Mouse (Mus musculus) lung, embryonic 16.5 days (tissue): ENCODE results near the gene Olfr681. TPM values are rescaled to one million over a fixed set of nuclear protein-coding genes. Genes with fewer than 3 reads are reported as not detected.
"Not testable (repeated sequence)": the region's sequence is repeated elsewhere in the genome, so short reads cannot be mapped to it uniquely, and the experiment has no call there.

Experiments used
- ATAC-seq: fragments of 200-750 bp; cut with Nextera tagmentation; 2 replicates; pipeline ENCODE4 v1.8.0; 2017; ENCODE audit warnings: low read depth, mild to moderate bottlenecking, moderate library complexity
- H3K27ac ChIP-seq: fragments of 300-500 bp; sonication (generic); 2 replicates; pipeline ENCODE4 v1.5.1; 2014; ENCODE audit warnings: mild to moderate bottlenecking, control low read depth, low read length
- H3K27me3 ChIP-seq: fragments of 300-500 bp; sonication (generic); 2 replicates; pipeline ENCODE4 v1.6.1; 2014; ENCODE audit warnings: low read depth, low read length, mixed read lengths; ENCODE audit not compliant: control insufficient read depth, insufficient read depth
- H3K36me3 ChIP-seq: fragments of 300-500 bp; sonication (generic); 2 replicates; pipeline ENCODE4 v1.6.1; 2014; ENCODE audit warnings: low read length; ENCODE audit not compliant: control insufficient read depth, insufficient read depth
- H3K4me1 ChIP-seq: fragments of 300-500 bp; sonication (generic); replicated peaks from 2 replicates; pipeline ENCODE4 v1.6.1; 2014; ENCODE audit warnings: low read length, mixed read lengths; ENCODE audit not compliant: control insufficient read depth, insufficient read depth
- H3K4me2 ChIP-seq: fragments of 300-500 bp; sonication (generic); 2 replicates; pipeline ENCODE4 v1.6.1; 2014; ENCODE audit warnings: low read depth, low read length, control low read depth
- H3K4me3 ChIP-seq: fragments of 300-500 bp; sonication (generic); 2 replicates; pipeline ENCODE4 v1.5.1; 2014; ENCODE audit warnings: mild to moderate bottlenecking, low read length, control low read depth
- H3K9ac ChIP-seq: fragments of 300-500 bp; sonication (generic); 2 replicates; pipeline ENCODE4 v1.6.1; 2014; ENCODE audit warnings: low read length, control low read depth
- H3K9me3 ChIP-seq: fragments of 300-500 bp; sonication (generic); 2 replicates; pipeline ENCODE4 v1.6.1; 2016; ENCODE audit warnings: low read length; ENCODE audit not compliant: control insufficient read depth
- WGBS: fragments of 180-500 bp; shearing (Covaris S2); extraction: QIAGEN DNeasy Blood & Tissue Kit; methylation state at CpG from one replicate; pipeline ENCODE4 v1.1.7; 2014; 5-methylcytosine and 5-hydroxymethylcytosine counted together
- polyA plus RNA-seq: library from polyadenylated mRNA; unstranded; fragments of >200 nt; fragmentation: Nextera tagmentation; extraction: Ambion mirVana; gene quantifications from 2 replicates; pipeline ENCODE4 v1.2.1, GENCODE M21; 2015

The Olfr681 gene
- not detected in 2 replicates for polyA plus RNA-seq

GRCm38 (mm10) chr7:105116536-105116935 lies at the start of gene Olfr681:
TSS of gene Olfr681 (plus strand) at chr7:105116836.
- Histone ChIP-seq H3K27me3 (no peaks in the 10 kb centered on the region), H3K36me3 (no peaks in the 10 kb centered on the region), H3K27ac (no peak within 1 kb of the TSS), H3K4me3 (no peak within 1 kb of the TSS), H3K4me2 (no peak within 1 kb of the TSS), H3K9ac (no peak within 1 kb of the TSS), H3K9me3 (no peaks in the 10 kb centered on the region), H3K4me1 (no peaks in the 10 kb centered on the region)
- ATAC-seq: no peak

- no peak within 1 kb of the TSS for H3K9ac ChIP-seq
- H3K4me1 ChIP-seq: no peaks in the 10 kb centered on the region
- no peak within 1 kb of the TSS for H3K4me2 ChIP-seq
- 32% methylated on average over 1 of the region's 1 CpGs for WGBS
- no peak for ATAC-seq
- no peaks in the 10 kb centered on the region for H3K9me3 ChIP-seq
- no peak within 1 kb of the TSS for H3K27ac ChIP-seq
- H3K4me3 ChIP-seq: no peak within 1 kb of the TSS
- H3K36me3 ChIP-seq: no peaks in the 10 kb centered on the region
- H3K27me3 ChIP-seq: no peaks in the 10 kb centered on the region
Measured at GRCm38 (mm10) chr7:105080905-105081304, 35.7 kb upstream of the Olfr681 start, which contains the start of gene Olfr679. TSS of gene Olfr679 (plus strand) at chr7:105081205.

- H3K4me1 ChIP-seq, H3K27ac ChIP-seq, ATAC-seq, H3K27me3 ChIP-seq, H3K36me3 ChIP-seq, H3K9me3 ChIP-seq, H3K4me2 ChIP-seq, H3K9ac ChIP-seq, H3K4me3 ChIP-seq: not testable (repeated sequence)
Measured at GRCm38 (mm10) chr7:105092717-105093116, 23.9 kb upstream of the Olfr681 start, which contains the start of gene Olfr680-ps1. TSS of gene Olfr680-ps1 (minus strand) at chr7:105092817.

GRCm38 (mm10) chr7:105141275-105141674 lies 24.6 kb downstream of the Olfr681 start:
- Histone ChIP-seq H3K36me3 (no peaks in the 10 kb centered on the region), H3K9ac (no peak overlapping the region), H3K9me3 (no peaks in the 10 kb centered on the region), H3K4me1 (no peaks in the 10 kb centered on the region), H3K27me3 (no peaks in the 10 kb centered on the region), H3K27ac (no peak overlapping the region), H3K4me2 (no peak overlapping the region), H3K4me3 (no peak overlapping the region)
- peak; percentile 78 for ATAC-seq
- 30% methylated on average over 2 of the region's 2 CpGs for WGBS

DNA sequence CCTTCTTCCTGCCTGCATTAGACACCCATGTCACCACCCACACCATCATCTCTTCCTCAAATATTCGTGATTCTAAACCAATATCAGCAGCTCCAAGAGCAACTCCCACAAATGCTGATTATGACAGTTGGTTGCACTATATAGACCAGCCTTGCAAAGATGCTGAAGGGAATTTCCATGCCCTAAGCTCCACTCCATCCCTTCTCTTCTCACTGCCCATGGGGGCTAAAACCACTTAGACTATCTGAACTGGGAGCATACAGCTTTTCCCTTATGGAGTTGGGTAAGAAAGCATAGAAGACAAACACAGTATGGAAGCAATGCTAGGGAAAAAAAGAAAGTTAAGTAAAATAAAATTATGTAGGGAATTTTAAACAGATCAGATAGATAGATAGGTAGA lies 30.3 kb downstream of the Olfr681 start, which contains the start of gene Olfr683:
Gene Olfr683, minus strand, starts transcription at position 101 of the 400 bp plus-strand sequence.
- no peak for ATAC-seq
- no peak within 1 kb of the TSS for H3K4me3 ChIP-seq
- no peaks in the 10 kb centered on the region for H3K9me3 ChIP-seq
- H3K4me1 ChIP-seq: no peaks in the 10 kb centered on the region
- 57% methylated on average over 1 of the region's 1 CpGs for WGBS
- no peaks in the 10 kb centered on the region for H3K27me3 ChIP-seq
- H3K4me2 ChIP-seq: no peak within 1 kb of the TSS
- no peak within 1 kb of the TSS for H3K27ac ChIP-seq
- no peaks in the 10 kb centered on the region for H3K36me3 ChIP-seq
- no peak within 1 kb of the TSS for H3K9ac ChIP-seq

DNA sequence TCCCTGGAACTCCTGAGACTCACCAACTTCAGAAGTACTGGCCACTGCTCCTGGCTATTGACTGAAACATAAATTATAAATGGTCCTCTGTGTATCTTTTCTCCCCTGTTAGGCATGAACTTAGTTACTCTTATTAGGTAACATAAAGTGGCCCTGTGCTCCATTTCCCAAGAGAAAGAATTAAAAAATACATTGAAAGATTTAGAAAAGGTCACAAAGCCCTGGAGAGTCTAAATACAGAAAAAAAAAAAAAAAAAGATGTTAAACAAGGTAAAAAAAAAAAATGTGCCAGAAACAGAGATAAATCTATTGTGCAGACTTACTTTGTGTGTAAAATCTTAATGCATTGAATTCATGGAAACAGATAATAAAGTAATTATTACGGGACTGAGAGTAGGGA lies 46.9 kb downstream of the Olfr681 start, which contains the start of gene Olfr684:
Gene Olfr684, minus strand, starts transcription at position 101 of the 400 bp plus-strand sequence.
- 55% methylated on average over 1 of the region's 1 CpGs for WGBS
- Histone ChIP-seq H3K4me1 (no peaks in the 10 kb centered on the region), H3K4me2 (no peak within 1 kb of the TSS), H3K27me3 (no peaks in the 10 kb centered on the region), H3K4me3 (no peak within 1 kb of the TSS), H3K27ac (no peak within 1 kb of the TSS), H3K9ac (no peak within 1 kb of the TSS), H3K36me3 (no peaks in the 10 kb centered on the region), H3K9me3 (no peaks in the 10 kb centered on the region)
- ATAC-seq: no peak

- H3K9ac ChIP-seq: no peak overlapping the region
- H3K4me3 ChIP-seq: no peak overlapping the region
- ATAC-seq: no peak
- H3K27me3 ChIP-seq: no peaks in the 10 kb centered on the region
- WGBS: 51% methylated on average over 4 of the region's 4 CpGs
- no peaks in the 10 kb centered on the region for H3K9me3 ChIP-seq
- no peaks in the 10 kb centered on the region for H3K36me3 ChIP-seq
- H3K4me1 ChIP-seq: no peaks in the 10 kb centered on the region
- H3K4me2 ChIP-seq: no peak overlapping the region
- no peak overlapping the region for H3K27ac ChIP-seq
Measured at GRCm38 (mm10) chr7:105170773-105171172, 54.1 kb downstream of the Olfr681 start.

Other genes with a start within 250 kb of the Olfr681 start
- gene Olfr665, start 238.8 kb upstream of the Olfr681 start, polyA plus RNA-seq: not detected in 2 replicates
- gene Olfr666, start 220.9 kb upstream of the Olfr681 start, polyA plus RNA-seq: not detected in 2 replicates
- not detected in 2 replicates for gene Olfr667, start 195.4 kb upstream of the Olfr681 start, polyA plus RNA-seq
- gene Olfr668, start 188.8 kb upstream of the Olfr681 start, polyA plus RNA-seq: not detected in 2 replicates
- gene Olfr669, start 182.6 kb upstream of the Olfr681 start, polyA plus RNA-seq: not detected in 2 replicates
- not detected in 2 replicates for gene Olfr670, start 154.2 kb upstream of the Olfr681 start, polyA plus RNA-seq
- gene Olfr671, start 137.7 kb upstream of the Olfr681 start, polyA plus RNA-seq: not detected in 2 replicates
- not detected in 2 replicates for gene Olfr672, start 114.8 kb upstream of the Olfr681 start, polyA plus RNA-seq
- not detected in 2 replicates for gene Olfr675, start 88.4 kb upstream of the Olfr681 start, polyA plus RNA-seq
- gene Olfr676, start 84.1 kb upstream of the Olfr681 start, polyA plus RNA-seq: not detected in 2 replicates
- not detected in 2 replicates for gene Olfr677, start 65.5 kb upstream of the Olfr681 start, polyA plus RNA-seq
- not detected in 2 replicates for gene Olfr678, start 52.4 kb upstream of the Olfr681 start, polyA plus RNA-seq
- gene Olfr679, start 35.6 kb upstream of the Olfr681 start, polyA plus RNA-seq: not detected in 2 replicates
- gene Olfr680-ps1, start 24.0 kb upstream of the Olfr681 start, polyA plus RNA-seq: not detected in 2 replicates
- gene Olfr683, start 30.2 kb downstream of the Olfr681 start, polyA plus RNA-seq: not detected in 2 replicates
- gene Olfr684, start 46.8 kb downstream of the Olfr681 start, polyA plus RNA-seq: not detected in 2 replicates
- gene Olfr685, start 69.2 kb downstream of the Olfr681 start, polyA plus RNA-seq: not detected in 2 replicates
- not detected in 2 replicates for gene Olfr686, start 90.6 kb downstream of the Olfr681 start, polyA plus RNA-seq
- gene Olfr688, start 171.3 kb downstream of the Olfr681 start, polyA plus RNA-seq: not detected in 2 replicates
- not detected in 2 replicates for gene Olfr689, start 194.3 kb downstream of the Olfr681 start, polyA plus RNA-seq
- gene Olfr690, start 217.3 kb downstream of the Olfr681 start, polyA plus RNA-seq: not detected in 2 replicates
- not detected in 2 replicates for gene Olfr691, start 225.4 kb downstream of the Olfr681 start, polyA plus RNA-seq